Mouse (Mus musculus) forebrain, embryonic 16.5 days (tissue): ENCODE measurements around the gene Igfbp5. TPM values are rescaled to one million over a fixed set of nuclear protein-coding genes. Genes with fewer than 3 reads are reported as not detected.

ENCODE experiments used
- ATAC-seq: fragments of 200-750 bp; cut with Nextera tagmentation; 2 replicates; pipeline ENCODE4 v1.8.0; 2017; ENCODE audit warnings: mild to moderate bottlenecking, moderate library complexity
- H3K27ac ChIP-seq: fragments of 300-500 bp; sonication (generic); 2 replicates; pipeline ENCODE4 v1.5.1; 2014; ENCODE audit warnings: low read length, control low read depth
- H3K27me3 ChIP-seq: fragments of 300-500 bp; sonication (generic); replicated peaks from 2 replicates; pipeline ENCODE4 v1.6.1; 2014; ENCODE audit warnings: low read length; ENCODE audit not compliant: control insufficient read depth, insufficient read depth
- H3K36me3 ChIP-seq: fragments of 300-500 bp; sonication (generic); 2 replicates; pipeline ENCODE4 v1.6.1; 2014; ENCODE audit not compliant: control insufficient read depth, insufficient read depth
- H3K4me1 ChIP-seq: fragments of 300-500 bp; sonication (generic); replicated peaks from 2 replicates; pipeline ENCODE4 v1.6.1; 2014; ENCODE audit warnings: low read length; ENCODE audit not compliant: control insufficient read depth, insufficient read depth
- H3K4me2 ChIP-seq: fragments of 300-500 bp; sonication (generic); 2 replicates; pipeline ENCODE4 v1.6.1; 2014; ENCODE audit warnings: mild to moderate bottlenecking, low read length, control low read depth
- H3K4me3 ChIP-seq: fragments of 300-500 bp; sonication (generic); replicated peaks from 2 replicates; pipeline ENCODE4 v1.5.1; 2014; ENCODE audit warnings: mild to moderate bottlenecking, low read length, control low read depth
- H3K9ac ChIP-seq: fragments of 300-500 bp; sonication (generic); replicated peaks from 2 replicates; pipeline ENCODE4 v1.6.1; 2014; ENCODE audit warnings: low read depth, low read length, control low read depth
- H3K9me3 ChIP-seq: fragments of 300-500 bp; sonication (generic); 2 replicates; pipeline ENCODE4 v1.6.1; 2016; ENCODE audit warnings: low read length; ENCODE audit not compliant: control insufficient read depth
- WGBS: fragments of 180-500 bp; shearing (Covaris S2); extraction: QIAGEN DNeasy Blood & Tissue Kit; methylation state at CpG from one replicate; pipeline ENCODE4 v1.1.7; 2014; 5-methylcytosine and 5-hydroxymethylcytosine counted together
- polyA plus RNA-seq: library from polyadenylated mRNA; unstranded; fragments of >200 nt; fragmentation: Nextera tagmentation; extraction: Ambion mirVana; gene quantifications from 2 replicates; pipeline ENCODE4 v1.2.1, GENCODE M21; 2015

Gene Igfbp5
- polyA plus RNA-seq, 1 experiment from 2014 or later: 26.8 TPM

DNA sequence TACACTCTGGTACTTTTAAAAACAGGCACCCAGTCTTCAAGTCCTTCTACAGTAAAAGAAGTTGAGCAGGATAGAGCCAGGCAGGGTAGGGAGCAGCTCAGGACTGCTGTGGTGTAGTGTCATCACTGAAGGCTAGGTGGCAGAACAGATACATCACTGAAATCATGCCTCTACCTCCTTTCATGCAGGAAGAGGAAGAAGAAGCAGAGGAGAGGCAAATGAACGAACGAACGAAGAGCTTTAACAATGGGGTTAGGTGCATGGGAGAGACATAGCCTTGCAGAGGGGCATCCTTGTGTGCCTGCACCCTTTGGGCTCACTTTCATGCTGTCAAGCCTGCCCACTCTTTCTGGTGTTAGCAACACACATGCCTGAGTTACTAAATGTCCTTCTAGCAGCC lies 3.2 kb upstream of the Igfbp5 start:
- ATAC-seq: peak; percentile 52
- Histone ChIP-seq H3K36me3 (no peaks in the 10 kb centered on the region), H3K9me3 (no peaks in the 10 kb centered on the region), H3K4me2 (peak overlapping the region; percentile 27; the same call in 1 of the 2 replicates), H3K27ac (no peak overlapping the region), H3K4me1 (peaks cover 24% of the 10 kb centered on the region), H3K9ac (no peak overlapping the region), H3K27me3 (no peaks in the 10 kb centered on the region), H3K4me3 (no peak overlapping the region)
- WGBS: 4% methylated on average over 3 of the region's 3 CpGs

DNA sequence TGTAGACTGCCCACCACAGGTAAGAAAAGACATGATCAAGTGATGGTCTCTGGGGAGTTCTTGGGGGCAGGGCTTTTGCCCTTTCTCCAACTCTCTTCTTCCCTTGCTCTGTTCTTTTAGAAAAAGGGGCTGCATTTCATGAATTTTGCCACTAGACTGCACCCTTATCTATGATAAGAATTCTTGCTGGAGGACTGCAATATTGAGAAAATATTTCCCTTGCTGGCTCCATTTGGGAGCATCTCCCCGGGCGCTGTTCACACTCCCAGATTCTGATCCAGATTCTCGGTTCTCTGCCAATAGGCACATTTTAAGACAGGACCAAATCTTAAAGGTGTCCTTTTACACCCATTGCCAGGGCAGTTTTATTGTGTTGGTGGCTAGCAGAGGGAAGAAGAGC lies 1.4 kb upstream of the Igfbp5 start:
- H3K4me2 ChIP-seq: no peak overlapping the region
- H3K9me3 ChIP-seq: no peaks in the 10 kb centered on the region
- H3K4me1 ChIP-seq: peaks cover 35% of the 10 kb centered on the region
- H3K27me3 ChIP-seq: no peaks in the 10 kb centered on the region
- ATAC-seq: no peak
- WGBS: 39% methylated on average over 3 of the region's 3 CpGs
- no peak overlapping the region for H3K4me3 ChIP-seq
- H3K27ac ChIP-seq: no peak overlapping the region
- H3K9ac ChIP-seq: no peak overlapping the region
- no peaks in the 10 kb centered on the region for H3K36me3 ChIP-seq

DNA sequence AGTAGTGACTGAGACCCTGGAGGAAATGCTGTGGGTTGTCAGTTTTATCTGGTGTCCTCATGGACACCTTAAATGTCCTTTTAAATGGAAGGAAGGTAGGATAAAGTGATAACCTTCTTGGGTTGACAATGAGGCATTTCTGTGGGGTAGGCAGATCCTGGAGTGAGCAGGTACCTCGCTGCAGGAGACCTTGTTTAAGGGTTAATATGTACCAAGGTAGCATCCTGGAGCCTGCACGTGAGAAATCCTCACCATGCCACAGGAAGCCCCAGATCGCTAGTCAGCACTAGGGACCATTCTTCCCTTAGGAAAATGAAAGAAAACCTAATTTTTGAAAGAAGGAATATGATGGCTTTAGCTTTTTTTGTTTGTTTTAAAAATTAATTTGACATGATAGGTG lies 1.0 kb upstream of the Igfbp5 start:
- Histone ChIP-seq H3K36me3 (no peaks in the 10 kb centered on the region), H3K4me2 (no peak overlapping the region), H3K9ac (no peak overlapping the region), H3K9me3 (no peaks in the 10 kb centered on the region), H3K27me3 (no peaks in the 10 kb centered on the region), H3K27ac (no peak overlapping the region), H3K4me3 (no peak overlapping the region), H3K4me1 (peaks cover 38% of the 10 kb centered on the region)
- 8% methylated on average over 3 of the region's 3 CpGs for WGBS
- no peak for ATAC-seq

DNA sequence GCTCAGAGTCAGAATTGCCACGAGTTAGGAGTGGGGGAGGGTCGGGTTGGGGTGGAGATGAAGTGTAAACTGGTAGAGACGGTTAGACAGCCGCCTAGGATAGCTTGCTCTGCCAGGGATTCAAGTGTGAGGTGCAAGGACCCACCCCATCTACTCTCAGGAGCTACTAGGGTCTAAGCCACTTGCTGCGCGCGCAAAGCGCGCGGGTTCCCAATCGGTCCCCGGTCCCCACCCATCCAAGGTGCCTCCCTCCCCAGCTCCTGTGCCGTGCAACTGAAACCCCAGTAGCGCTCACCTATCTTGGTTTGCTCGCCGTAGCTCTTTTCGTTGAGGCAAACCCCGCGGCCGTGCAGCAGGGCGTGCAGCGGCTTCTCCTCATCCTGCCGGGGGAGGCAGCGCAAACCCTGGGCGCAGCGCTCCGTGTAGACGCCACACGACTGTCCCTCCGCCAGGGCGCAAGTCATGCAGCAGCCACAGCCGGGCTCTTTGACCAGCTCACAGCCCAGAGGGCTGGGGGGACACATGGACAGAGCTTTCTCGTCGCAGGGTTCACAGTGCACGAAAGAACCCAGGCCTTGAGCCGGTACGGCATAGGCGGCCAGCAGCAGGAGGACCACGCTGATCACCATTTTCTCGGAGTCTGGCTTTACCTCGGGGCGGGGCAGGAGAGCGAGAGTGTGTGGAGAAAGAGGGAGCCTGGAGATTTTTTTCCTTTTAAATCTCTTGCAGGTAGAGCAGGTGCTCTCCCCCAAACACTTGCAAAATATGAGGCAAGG lies 985 bp downstream of the Igfbp5 start:
- Histone ChIP-seq H3K4me2 (peak overlapping the region; percentile 96), H3K4me3 (peak overlapping the region; percentile 57), H3K9me3 (no peaks in the 10 kb centered on the region), H3K27ac (peak overlapping the region; percentile 56), H3K27me3 (no peaks in the 10 kb centered on the region), H3K36me3 (no peaks in the 10 kb centered on the region), H3K4me1 (peaks cover 48% of the 10 kb centered on the region), H3K9ac (peak overlapping the region; percentile 60)
- under 1% methylated on average over 43 of the region's 43 CpGs for whole genome bisulfite sequencing
- peak; percentile 4 for ATAC-seq

DNA sequence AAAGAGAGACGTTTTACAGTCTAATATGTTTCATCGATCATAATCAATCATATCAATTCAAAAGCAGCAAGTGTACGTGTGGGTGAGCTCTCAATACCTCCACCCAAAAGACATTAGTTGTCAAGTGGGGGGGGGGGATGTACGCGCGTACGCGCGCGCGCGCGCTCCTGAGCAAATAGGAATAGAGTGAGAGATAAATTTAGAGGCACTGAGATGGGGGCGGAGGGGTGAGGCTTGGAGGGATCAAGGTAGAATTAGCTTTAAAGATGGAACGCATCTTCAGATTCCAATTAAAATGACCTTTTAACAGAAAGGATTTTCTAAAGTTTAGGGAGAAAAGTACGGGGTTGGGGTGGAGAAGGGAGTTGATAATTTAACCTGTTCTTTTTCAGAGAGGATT lies 1.6 kb downstream of the Igfbp5 start:
- Histone ChIP-seq H3K4me1 (peaks cover 48% of the 10 kb centered on the region), H3K9ac (peak overlapping the region; percentile 60; the same call in 1 of the 2 replicates), H3K4me2 (peak overlapping the region; percentile 96), H3K27me3 (no peaks in the 10 kb centered on the region), H3K36me3 (no peaks in the 10 kb centered on the region), H3K27ac (peak overlapping the region; percentile 56), H3K9me3 (no peaks in the 10 kb centered on the region), H3K4me3 (peak overlapping the region; percentile 57)
- ATAC-seq: no peak
- WGBS: under 1% methylated on average over 16 of the region's 16 CpGs

DNA sequence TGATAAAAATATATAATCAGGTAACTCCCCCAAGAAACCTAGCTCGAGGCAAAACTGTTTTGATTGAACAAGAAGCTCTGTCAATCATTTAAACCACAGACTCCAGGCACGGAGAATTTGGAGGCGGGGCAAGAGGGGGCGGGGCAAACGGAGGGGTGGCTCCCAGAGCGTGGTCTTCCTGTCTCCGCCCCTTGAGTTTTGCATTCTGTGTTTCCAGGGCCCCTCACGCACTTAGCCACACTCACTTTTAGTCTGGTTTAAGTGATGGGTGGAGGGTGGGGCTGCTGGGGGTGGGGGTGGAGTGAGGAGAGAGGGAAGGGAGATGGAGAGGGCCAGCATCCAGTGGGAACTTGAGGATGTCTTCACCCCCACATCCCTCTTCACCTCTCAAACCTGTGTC lies 2.2 kb downstream of the Igfbp5 start:
- under 1% methylated on average over 8 of the region's 8 CpGs for WGBS
- peak overlapping the region; percentile 57 for H3K4me3 ChIP-seq
- H3K9ac ChIP-seq: no peak overlapping the region
- no peaks in the 10 kb centered on the region for H3K9me3 ChIP-seq
- peaks cover 48% of the 10 kb centered on the region for H3K4me1 ChIP-seq
- H3K4me2 ChIP-seq: peak overlapping the region; percentile 96
- peak; percentile 60 for ATAC-seq
- no peaks in the 10 kb centered on the region for H3K27me3 ChIP-seq
- no peaks in the 10 kb centered on the region for H3K36me3 ChIP-seq
- H3K27ac ChIP-seq: no peak overlapping the region

DNA sequence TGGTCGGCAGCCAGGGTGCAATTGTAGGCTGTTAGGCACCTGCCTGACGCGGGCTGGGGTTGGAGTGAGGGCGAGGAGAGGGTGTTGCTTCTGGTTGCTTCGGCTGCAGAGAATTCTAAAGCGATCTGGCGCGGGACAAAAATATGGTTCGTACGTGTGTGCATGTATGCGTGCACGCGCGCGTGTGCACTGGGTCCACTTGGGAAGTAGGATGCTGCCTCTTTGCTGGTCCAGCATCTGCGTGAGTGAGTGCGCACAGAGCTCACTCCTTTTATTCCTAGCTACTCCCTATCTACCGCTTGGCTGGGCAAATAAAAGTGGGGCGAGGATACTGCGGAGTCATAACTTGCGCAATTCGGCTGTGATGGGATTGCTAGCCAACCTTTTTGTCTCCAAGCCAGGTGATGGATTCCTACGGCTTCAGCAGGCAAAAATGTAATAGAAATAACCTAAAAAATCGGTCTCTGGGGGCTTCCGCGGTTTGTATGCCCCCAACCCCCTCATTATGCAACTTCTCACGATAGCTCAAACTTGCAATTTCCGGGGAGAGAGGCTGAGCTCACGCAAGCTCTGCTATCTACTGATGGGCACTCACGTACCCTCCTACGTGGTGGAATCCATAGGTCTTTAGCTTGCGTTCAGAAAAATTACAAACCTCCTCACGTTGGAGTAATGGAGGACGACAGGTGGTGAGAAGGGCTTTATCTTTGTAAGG lies 2.8 kb downstream of the Igfbp5 start:
- Histone ChIP-seq H3K9me3 (no peaks in the 10 kb centered on the region), H3K4me3 (peak overlapping the region; percentile 57), H3K27me3 (no peaks in the 10 kb centered on the region), H3K9ac (peak overlapping the region; percentile 69), H3K4me1 (peaks cover 48% of the 10 kb centered on the region), H3K4me2 (peak overlapping the region; percentile 96), H3K36me3 (no peaks in the 10 kb centered on the region), H3K27ac (peak overlapping the region; percentile 85)
- WGBS: under 1% methylated on average over 34 of the region's 34 CpGs
- ATAC-seq: peak; percentile 11

DNA sequence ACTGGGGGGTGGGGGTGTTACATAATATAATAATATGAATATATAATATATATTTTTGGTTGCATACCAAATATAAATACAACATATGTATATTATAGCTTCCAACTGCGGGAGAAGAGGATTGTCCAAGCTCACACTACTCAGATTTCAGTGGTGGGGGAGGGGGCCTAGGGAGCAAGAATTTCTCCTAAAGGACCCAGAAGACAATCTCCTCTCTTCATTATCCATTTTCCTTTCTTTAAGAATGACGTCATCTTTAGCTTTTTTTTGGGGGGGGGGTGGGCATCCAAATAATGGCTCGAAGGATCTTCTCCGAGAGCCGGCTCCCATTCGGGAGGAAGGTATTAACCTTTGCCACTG lies 3.4 kb downstream of the Igfbp5 start:
- Histone ChIP-seq H3K4me3 (peak overlapping the region; percentile 57), H3K27ac (peak overlapping the region; percentile 85), H3K9ac (peak overlapping the region; percentile 69), H3K36me3 (no peaks in the 10 kb centered on the region), H3K4me2 (peak overlapping the region; percentile 96), H3K27me3 (no peaks in the 10 kb centered on the region), H3K4me1 (peaks cover 51% of the 10 kb centered on the region), H3K9me3 (no peaks in the 10 kb centered on the region)
- ATAC-seq: peak; percentile 4; the same call in 1 of the 2 replicates
- WGBS: under 1% methylated on average over 6 of the region's 6 CpGs

DNA sequence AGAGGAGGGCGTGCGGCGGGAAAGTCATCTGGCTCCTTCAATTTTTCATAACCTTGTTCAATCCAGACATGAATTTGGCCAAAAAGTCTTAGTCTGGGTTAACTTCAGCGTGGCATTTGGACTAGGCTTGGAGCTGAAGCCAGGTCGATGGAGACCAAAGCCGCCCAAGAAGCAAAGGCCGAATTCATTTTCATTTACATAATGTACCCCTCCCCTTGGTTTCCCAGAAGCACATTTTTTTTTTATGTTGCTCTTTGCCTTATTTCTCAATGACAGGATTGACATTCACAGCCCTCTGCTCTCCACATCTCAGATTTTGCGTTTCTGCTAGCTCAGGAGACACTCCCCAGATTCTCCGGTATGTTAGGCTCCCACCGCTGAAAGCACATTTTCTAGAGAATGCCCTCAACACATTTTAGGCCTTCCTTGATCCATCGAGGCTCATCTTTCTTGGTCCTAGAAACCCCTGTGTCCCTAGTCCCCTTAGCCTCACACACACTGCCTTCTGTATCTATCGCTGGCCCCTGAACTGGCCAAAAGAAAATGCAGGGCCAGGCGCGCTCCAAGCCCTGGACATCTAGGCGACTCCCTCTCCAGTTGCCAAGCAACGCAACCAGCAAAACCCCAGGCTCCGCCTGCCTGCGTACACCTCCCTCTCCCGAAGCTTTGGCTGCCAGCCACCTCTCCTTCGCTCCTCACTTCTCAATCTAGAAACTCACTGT lies 3.9 kb downstream of the Igfbp5 start:
- peak overlapping the region; percentile 96 for H3K4me2 ChIP-seq
- peak; percentile 60 for ATAC-seq
- H3K9me3 ChIP-seq: no peaks in the 10 kb centered on the region
- under 1% methylated on average over 20 of the region's 20 CpGs for WGBS
- no peaks in the 10 kb centered on the region for H3K36me3 ChIP-seq
- H3K27ac ChIP-seq: peak overlapping the region; percentile 63
- peak overlapping the region; percentile 52 for H3K9ac ChIP-seq
- H3K27me3 ChIP-seq: no peaks in the 10 kb centered on the region
- H3K4me1 ChIP-seq: peaks cover 54% of the 10 kb centered on the region
- peak overlapping the region; percentile 57 for H3K4me3 ChIP-seq
